Mouse (Mus musculus) B cell, adult (primary cell): Measurements from ENCODE around the gene Ermn. TPM values are rescaled to one million over a fixed set of nuclear protein-coding genes. Genes with fewer than 3 reads are reported as not detected.

Experiments used
- total RNA-seq: library from RNA; stranded (reverse); gene quantifications from 4 replicates; pipeline ENCODE4 v1.2.4, GENCODE M21; 2023; ENCODE audit not compliant: inconsistent age

The Ermn gene
- not detected in 4 replicates for total RNA-seq

GRCm38 (mm10) chr2:58052821-58053581, at the start of gene Ermn:
Gene Ermn (minus strand): TSS chr2:58052864.

GRCm38 (mm10) chr2:57997752-57998430, 54.8 kb downstream of the Ermn start, which contains the start of gene Galnt5:
Gene Galnt5 (plus strand): TSS chr2:57997884.

Other genes with a start within 250 kb of the Ermn start
- not detected in 4 replicates for gene Galnt5, start 55.0 kb downstream of the Ermn start, total RNA-seq
- 499 to 540 TPM (median 516 TPM) in 4 replicates for gene Cytip, start 142.7 kb upstream of the Ermn start, total RNA-seq